Mouse (Mus musculus) hematopoietic stem cell, adult 5-6 weeks (primary cell): Measurements from ENCODE around the gene Magi3. TPM values are rescaled to one million over a fixed set of nuclear protein-coding genes. Genes with fewer than 3 reads are reported as not detected.

Source experiments
- ATAC-seq, 2 experiments: fragments of 125-278 bp in 1 of 2; replicated peaks in 1 of 2; 2 replicates each; pipeline ENCODE4 v1.8.0; 2016 to 2017; ENCODE audit warnings: inconsistent platforms in 2 of 2, mild to moderate bottlenecking in 2 of 2, moderate number of reproducible peaks in 2 of 2, low read depth in 1 of 2, moderate TSS enrichment in 1 of 2; ENCODE audit not compliant: low FRiP score in 2 of 2, poor library complexity in 2 of 2, severe bottlenecking in 2 of 2, insufficient read depth in 1 of 2, low TSS enrichment in 1 of 2
- total RNA-seq: library from RNA; stranded (forward); fragments of 172-1452, 232-1000 nt; gene quantifications from 2 replicates; pipeline ENCODE4 v1.2.3, GENCODE M21; 2017

The Magi3 gene
- total RNA-seq, 1 experiment from 2014 or later = 7.2 TPM

GRCm38 (mm10) chr3:104101249-104101648, 118.9 kb downstream of the Magi3 start:
- no peak for ATAC-seq

- no peak for ATAC-seq
These were observed 124.2 kb downstream of the Magi3 start for GRCm38 (mm10) chr3:104095936-104096335.

GRCm38 (mm10) chr3:104094646-104095045, 125.5 kb downstream of the Magi3 start:
- no peak for ATAC-seq

GRCm38 (mm10) chr3:104092759-104093158, 127.4 kb downstream of the Magi3 start:
- no peak for ATAC-seq

GRCm38 (mm10) chr3:104082031-104082430, 138.1 kb downstream of the Magi3 start:
- ATAC-seq = no peak

GRCm38 (mm10) chr3:104078725-104079124, 141.4 kb downstream of the Magi3 start:
- ATAC-seq = no peak

- no peak for ATAC-seq
These were observed 150.8 kb downstream of the Magi3 start for GRCm38 (mm10) chr3:104069395-104069794.

- ATAC-seq = no peak
These were observed 161.1 kb downstream of the Magi3 start for GRCm38 (mm10) chr3:104059001-104059622.

- ATAC-seq = no peak
These were observed 187.4 kb downstream of the Magi3 start for GRCm38 (mm10) chr3:104032747-104033146.

GRCm38 (mm10) chr3:104032086-104032485, 188.1 kb downstream of the Magi3 start:
- no peak for ATAC-seq

GRCm38 (mm10) chr3:104026938-104027337, 193.2 kb downstream of the Magi3 start:
- ATAC-seq = no peak

- no peak for ATAC-seq
These were observed 200.1 kb downstream of the Magi3 start for GRCm38 (mm10) chr3:104020101-104020500.

- ATAC-seq = no peak
These were observed 200.7 kb downstream of the Magi3 start for GRCm38 (mm10) chr3:104019453-104019852.

GRCm38 (mm10) chr3:104017931-104018330, 202.2 kb downstream of the Magi3 start:
- ATAC-seq = no peak

GRCm38 (mm10) chr3:104011972-104012371, 208.2 kb downstream of the Magi3 start:
- ATAC-seq = peak; percentile 79 to 82

- peak; percentile 40 to 74; a peak in 2 of 4 replicates for ATAC-seq
These were observed 210.1 kb downstream of the Magi3 start for GRCm38 (mm10) chr3:104009924-104010662.

GRCm38 (mm10) chr3:104007479-104007878, 212.7 kb downstream of the Magi3 start:
- no peak for ATAC-seq

- no peak for ATAC-seq
These were observed 213.2 kb downstream of the Magi3 start for GRCm38 (mm10) chr3:104006896-104007466.
